Mouse (Mus musculus) stomach, embryonic 15.5 days (tissue): ENCODE data around the gene Epb41l3. TPM values are rescaled to one million over a fixed set of nuclear protein-coding genes. Genes with fewer than 3 reads are reported as not detected.
A peak's percentile ranks its signal among the peaks of the same experiment; 100 is the strongest.

Experiments
- ATAC-seq: fragments of 200-750 bp; cut with Nextera tagmentation; 2 replicates; pipeline ENCODE4 v1.8.0; 2017; ENCODE audit warnings: low read depth, moderate number of reproducible peaks, moderate TSS enrichment; ENCODE audit not compliant: insufficient read depth, low FRiP score
- H3K27ac ChIP-seq: fragments of 300-500 bp; sonication (generic); 2 replicates; pipeline ENCODE4 v1.5.1; 2015; ENCODE audit warnings: mild to moderate bottlenecking, inconsistent platforms
- H3K27me3 ChIP-seq: fragments of 300-500 bp; sonication (generic); replicated peaks from 2 replicates; pipeline ENCODE4 v1.6.1; 2015; ENCODE audit warnings: inconsistent platforms
- H3K36me3 ChIP-seq: fragments of 300-500 bp; sonication (generic); 2 replicates; pipeline ENCODE4 v1.6.1; 2015; ENCODE audit warnings: inconsistent platforms
- H3K4me1 ChIP-seq: fragments of 300-500 bp; sonication (generic); 2 replicates; pipeline ENCODE4 v1.6.1; 2015; ENCODE audit warnings: inconsistent platforms
- H3K4me2 ChIP-seq: fragments of 300-500 bp; sonication (generic); 2 replicates; pipeline ENCODE4 v1.6.1; 2015; ENCODE audit warnings: mild to moderate bottlenecking, inconsistent platforms
- H3K4me3 ChIP-seq: fragments of 300-500 bp; sonication (generic); replicated peaks from 2 replicates; pipeline ENCODE4 v1.5.1; 2015; ENCODE audit warnings: inconsistent platforms
- H3K9ac ChIP-seq: fragments of 300-500 bp; sonication (generic); 2 replicates; pipeline ENCODE4 v1.6.1; 2015; ENCODE audit warnings: inconsistent platforms
- H3K9me3 ChIP-seq: fragments of 300-500 bp; sonication (generic); 2 replicates; pipeline ENCODE4 v1.6.1; 2016; ENCODE audit warnings: inconsistent platforms
- WGBS: fragments of 180-500 bp; shearing (Covaris S2); methylation state at CpG from one replicate; pipeline ENCODE4 v1.1.7; 2015; 5-methylcytosine and 5-hydroxymethylcytosine counted together
- polyA plus RNA-seq: library from polyadenylated mRNA; unstranded; fragments of >200 nt; fragmentation: Nextera tagmentation; extraction: Ambion mirVana; gene quantifications from 2 replicates; pipeline ENCODE4 v1.2.1, GENCODE M21; 2015

Gene Epb41l3
- polyA plus RNA-seq, 1 experiment from 2014 or later: 57.2 TPM

DNA sequence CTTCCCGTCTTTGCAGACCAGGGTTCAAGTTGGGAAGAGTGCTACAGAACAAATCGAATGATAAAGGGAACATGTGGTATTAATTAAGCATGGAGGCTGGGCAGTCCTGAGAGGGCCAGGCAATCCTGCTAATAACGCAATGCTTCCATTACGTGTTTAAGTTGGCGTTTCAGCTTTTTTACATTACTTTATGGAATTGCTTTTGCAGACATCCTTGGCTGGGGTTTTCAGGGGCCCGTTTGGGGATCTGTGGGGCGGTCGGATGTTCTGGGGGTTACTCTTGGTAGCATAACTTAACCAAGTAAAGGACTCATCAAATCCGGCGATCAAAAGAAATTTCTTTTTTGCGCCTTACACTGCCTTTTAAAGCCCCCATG is 82.3 kb downstream of the Epb41l3 start:
- H3K4me1 ChIP-seq: no peaks in the 10 kb centered on the region
- 9% methylated on average over 11 of the region's 11 CpGs for WGBS
- no peak overlapping the region for H3K27ac ChIP-seq
- H3K4me3 ChIP-seq: peak overlapping the region; percentile 87
- H3K36me3 ChIP-seq: no peaks in the 10 kb centered on the region
- ATAC-seq: no peak
- peak overlapping the region; percentile 93 for H3K4me2 ChIP-seq
- H3K27me3 ChIP-seq: no peaks in the 10 kb centered on the region
- H3K9ac ChIP-seq: no peak overlapping the region
- H3K9me3 ChIP-seq: no peaks in the 10 kb centered on the region

DNA sequence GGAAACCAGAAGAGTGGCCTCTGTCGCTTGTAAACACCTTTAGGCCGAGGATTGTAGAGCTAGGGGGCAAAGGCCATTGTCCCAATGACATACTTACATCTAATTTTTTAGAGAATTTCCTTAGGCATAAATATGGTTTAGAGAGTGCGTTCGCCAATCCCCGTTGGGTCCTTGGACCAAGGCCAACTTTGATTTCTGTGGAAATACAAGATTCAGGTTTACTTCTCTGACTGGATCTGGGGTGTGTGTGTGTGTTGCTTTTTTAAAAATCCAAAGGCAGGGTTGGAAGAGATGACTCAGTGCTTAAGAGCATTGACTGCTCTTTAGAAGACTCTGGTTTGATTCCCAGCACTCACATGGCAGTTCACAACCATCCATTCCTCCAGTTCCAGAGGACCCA is 83.2 kb downstream of the Epb41l3 start:
- ATAC-seq: no peak
- no peaks in the 10 kb centered on the region for H3K36me3 ChIP-seq
- no peak overlapping the region for H3K9ac ChIP-seq
- H3K9me3 ChIP-seq: no peaks in the 10 kb centered on the region
- no peaks in the 10 kb centered on the region for H3K27me3 ChIP-seq
- no peak overlapping the region for H3K4me3 ChIP-seq
- no peaks in the 10 kb centered on the region for H3K4me1 ChIP-seq
- WGBS: 70% methylated on average over 5 of the region's 5 CpGs
- H3K27ac ChIP-seq: no peak overlapping the region
- H3K4me2 ChIP-seq: no peak overlapping the region

DNA sequence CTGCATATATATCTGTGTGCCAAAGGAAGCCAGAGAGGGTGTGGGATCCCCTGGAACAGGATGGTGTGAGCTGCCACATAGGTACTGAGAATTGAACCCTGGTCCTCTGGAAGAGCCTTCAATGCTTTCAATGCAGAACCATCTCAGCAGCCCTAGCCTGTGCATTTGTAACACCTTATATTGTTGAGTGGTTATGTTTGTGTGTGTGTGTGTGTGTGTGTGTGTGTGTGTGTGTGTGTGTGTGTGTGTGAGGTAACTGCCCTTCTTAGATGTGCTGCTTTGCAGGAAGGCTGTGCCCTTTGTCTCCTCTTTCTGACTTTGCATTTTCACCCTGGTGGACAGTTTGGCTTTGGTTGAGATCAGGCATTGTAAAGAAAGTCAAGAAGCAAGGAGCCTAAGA is 87.2 kb downstream of the Epb41l3 start:
- Histone ChIP-seq H3K4me1 (no peaks in the 10 kb centered on the region), H3K27ac (no peak overlapping the region), H3K4me3 (no peak overlapping the region), H3K36me3 (no peaks in the 10 kb centered on the region), H3K9me3 (no peaks in the 10 kb centered on the region), H3K4me2 (no peak overlapping the region), H3K9ac (no peak overlapping the region), H3K27me3 (no peaks in the 10 kb centered on the region)
- no peak for ATAC-seq

DNA sequence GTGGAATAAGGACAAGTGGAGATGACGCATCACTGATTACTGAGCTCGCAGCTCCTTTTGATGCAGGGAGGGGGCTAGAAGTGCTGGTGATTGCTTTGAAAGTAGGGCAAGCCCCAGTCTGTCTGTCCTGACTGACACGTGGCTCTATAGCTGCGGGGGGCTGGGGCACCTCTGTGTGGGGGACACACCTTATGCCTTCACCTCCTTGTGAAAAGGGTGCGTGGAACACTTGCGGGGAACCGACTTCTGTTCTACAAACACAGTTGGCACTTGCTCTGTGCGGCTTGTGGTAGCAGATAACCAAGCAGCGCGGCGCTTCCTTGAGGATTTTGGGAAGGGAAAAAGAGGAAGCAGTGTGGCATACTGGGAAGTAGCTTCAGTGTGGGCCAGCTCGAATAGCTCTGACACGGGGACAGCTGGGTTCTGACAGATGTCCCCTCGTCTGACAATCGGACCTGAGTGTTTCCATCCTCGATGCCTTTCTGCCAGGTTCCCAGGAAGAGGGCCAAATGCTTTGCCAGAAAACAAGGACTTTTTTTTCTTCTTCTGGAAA is 101.5 kb downstream of the Epb41l3 start:
- Histone ChIP-seq H3K36me3 (no peaks in the 10 kb centered on the region), H3K9me3 (no peaks in the 10 kb centered on the region), H3K27ac (no peak overlapping the region), H3K9ac (no peak overlapping the region), H3K4me2 (no peak overlapping the region), H3K4me1 (no peaks in the 10 kb centered on the region), H3K27me3 (no peaks in the 10 kb centered on the region), H3K4me3 (no peak overlapping the region)
- no peak for ATAC-seq
- WGBS: 50% methylated on average over 16 of the region's 16 CpGs

- Histone ChIP-seq H3K9me3 (no peaks in the 10 kb centered on the region), H3K27me3 (no peaks in the 10 kb centered on the region), H3K36me3 (no peaks in the 10 kb centered on the region), H3K27ac (no peak overlapping the region), H3K9ac (no peak overlapping the region), H3K4me1 (no peaks in the 10 kb centered on the region), H3K4me2 (no peak overlapping the region), H3K4me3 (no peak overlapping the region)
- ATAC-seq: no peak
- 83% methylated on average over 5 of the region's 5 CpGs for WGBS
These were observed 102.5 kb downstream of the Epb41l3 start for GRCm38 (mm10) chr17:69177954-69178353.

- H3K9ac ChIP-seq: no peak overlapping the region
These were observed 105.5 kb downstream of the Epb41l3 start for GRCm38 (mm10) chr17:69180905-69181559.

DNA sequence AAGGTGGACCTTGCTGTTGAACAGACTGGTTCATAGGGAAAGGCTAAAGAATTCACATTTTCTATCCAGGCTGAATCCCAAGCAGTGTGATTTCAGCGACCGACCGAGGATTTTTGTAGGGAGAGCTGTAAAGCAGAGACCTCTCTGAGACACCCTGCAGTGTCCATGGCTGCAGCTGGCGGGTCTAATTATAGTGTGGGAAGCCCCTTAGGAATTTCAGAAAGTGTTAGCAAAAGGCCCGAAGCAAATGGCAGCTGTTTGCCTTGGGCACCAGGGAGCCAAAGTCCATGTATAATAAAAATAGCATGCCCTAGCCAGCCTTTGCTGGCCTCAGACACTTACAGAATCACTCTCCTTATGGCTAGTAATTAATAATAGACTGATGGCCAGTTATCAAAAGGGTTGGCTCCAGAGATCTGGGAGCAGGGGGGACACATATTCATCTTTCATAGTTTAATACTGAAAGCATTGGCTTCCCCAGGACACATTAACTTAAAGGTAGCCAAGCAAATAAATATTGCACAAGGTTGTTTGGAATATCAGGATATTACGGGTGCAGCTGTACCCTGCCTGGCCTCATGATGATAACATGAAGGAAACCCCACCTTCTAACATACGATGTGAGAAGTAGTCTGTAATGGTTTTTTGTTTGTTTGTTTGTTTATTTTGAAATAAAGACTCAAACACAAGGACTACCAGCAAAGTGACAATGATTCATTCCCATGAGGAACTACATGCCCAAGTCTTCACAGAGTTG is 106.3 kb downstream of the Epb41l3 start:
- Histone ChIP-seq H3K4me1 (no peaks in the 10 kb centered on the region), H3K4me3 (no peak overlapping the region), H3K27ac (0 out of 2 replicates have a peak overlapping the region, but pooled peaks have one; percentile 23), H3K4me2 (peak overlapping the region; percentile 23; the same call in 1 of the 2 replicates), H3K9me3 (no peaks in the 10 kb centered on the region), H3K9ac (no peak overlapping the region), H3K27me3 (no peaks in the 10 kb centered on the region), H3K36me3 (no peaks in the 10 kb centered on the region)
- peak; percentile 31; the same call in 1 of the 2 replicates for ATAC-seq
- WGBS: 30% methylated on average over 7 of the region's 7 CpGs

More at GRCm38 (mm10) chr17:69180905-69181559, 105.5 kb downstream of the Epb41l3 start:
- Histone ChIP-seq H3K27ac (peak overlapping the region; percentile 23; the same call in 1 of the 2 replicates), H3K4me2 (peak overlapping the region; percentile 23; the same call in 1 of the 2 replicates), H3K36me3 (no peaks in the 10 kb centered on the region), H3K9me3 (no peaks in the 10 kb centered on the region), H3K27me3 (no peaks in the 10 kb centered on the region), H3K4me3 (no peak overlapping the region), H3K4me1 (no peaks in the 10 kb centered on the region)
- WGBS: 28% methylated on average over 12 of the region's 12 CpGs
- ATAC-seq: 0 out of 2 replicates have a peak, but pooled peaks have one; percentile 39

DNA sequence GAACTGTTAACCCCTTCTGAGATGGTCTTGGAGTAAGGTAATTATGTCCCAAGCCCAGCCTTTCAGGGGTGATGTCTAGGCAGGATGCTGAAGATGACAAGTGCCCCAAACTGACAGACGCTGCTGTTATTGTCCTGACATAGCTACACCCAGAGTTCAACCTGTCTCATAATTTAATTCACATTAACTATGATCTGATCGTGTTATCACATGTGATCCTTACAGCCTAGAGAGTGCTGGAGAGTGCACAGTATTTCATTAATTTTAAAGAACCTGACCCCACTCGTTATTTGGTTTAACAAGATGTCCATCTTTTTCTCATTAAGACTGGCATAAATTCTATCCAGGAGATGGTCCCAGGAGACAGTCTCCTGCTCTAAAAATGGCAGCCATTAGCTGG is 112.3 kb downstream of the Epb41l3 start:
- ATAC-seq: no peak
- no peaks in the 10 kb centered on the region for H3K27me3 ChIP-seq
- H3K4me2 ChIP-seq: no peak overlapping the region
- no peak overlapping the region for H3K4me3 ChIP-seq
- H3K36me3 ChIP-seq: no peaks in the 10 kb centered on the region
- no peaks in the 10 kb centered on the region for H3K4me1 ChIP-seq
- 70% methylated on average over 3 of the region's 3 CpGs for WGBS
- H3K27ac ChIP-seq: no peak overlapping the region
- no peaks in the 10 kb centered on the region for H3K9me3 ChIP-seq
- H3K9ac ChIP-seq: no peak overlapping the region

DNA sequence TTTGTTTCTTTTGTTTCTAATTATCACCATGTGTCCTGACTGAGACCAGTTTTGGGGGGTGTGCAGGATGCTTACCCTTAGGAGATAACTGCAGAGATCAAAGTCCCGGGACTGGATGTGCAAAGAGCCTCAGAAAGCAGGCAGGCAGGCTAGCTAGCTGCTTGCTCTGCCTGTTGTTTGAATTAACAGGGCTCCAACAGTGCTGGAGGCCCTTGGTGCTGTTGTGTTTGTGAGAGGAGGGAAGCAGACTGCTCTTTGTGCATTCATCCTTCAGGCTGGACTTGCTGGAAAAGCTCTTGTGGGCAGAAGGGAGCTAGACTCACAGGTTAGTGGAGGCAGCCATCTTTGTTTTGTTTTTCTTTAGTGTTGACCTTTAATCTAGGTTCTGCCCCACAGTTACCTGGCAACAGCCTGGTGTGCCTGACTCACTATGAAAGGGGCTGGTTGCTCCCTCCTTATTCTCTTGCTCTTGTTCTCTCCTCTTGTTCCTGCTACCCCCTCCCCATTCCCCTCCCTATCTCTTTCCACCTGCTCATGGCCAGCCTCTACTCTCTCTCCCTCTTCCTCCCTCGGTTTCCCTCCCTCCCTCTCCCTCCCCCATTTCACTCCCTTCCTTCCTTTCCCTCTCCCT is 117.5 kb downstream of the Epb41l3 start:
- no peak overlapping the region for H3K9ac ChIP-seq
- no peak overlapping the region for H3K4me2 ChIP-seq
- H3K4me1 ChIP-seq: no peaks in the 10 kb centered on the region
- 12% methylated on average over 2 of the region's 2 CpGs for WGBS
- no peaks in the 10 kb centered on the region for H3K9me3 ChIP-seq
- H3K4me3 ChIP-seq: no peak overlapping the region
- ATAC-seq: no peak
- H3K27me3 ChIP-seq: no peaks in the 10 kb centered on the region
- H3K27ac ChIP-seq: no peak overlapping the region
- no peaks in the 10 kb centered on the region for H3K36me3 ChIP-seq

GRCm38 (mm10) chr17:69194599-69194998 is 119.1 kb downstream of the Epb41l3 start:
- WGBS: 44% methylated on average over 3 of the region's 3 CpGs

GRCm38 (mm10) chr17:69195758-69196157 is 120.3 kb downstream of the Epb41l3 start:
- Histone ChIP-seq H3K27me3 (no peaks in the 10 kb centered on the region), H3K27ac (no peak overlapping the region), H3K4me3 (no peak overlapping the region), H3K9me3 (no peaks in the 10 kb centered on the region), H3K9ac (no peak overlapping the region), H3K36me3 (no peaks in the 10 kb centered on the region), H3K4me1 (no peaks in the 10 kb centered on the region), H3K4me2 (no peak overlapping the region)
- WGBS: 65% methylated on average over 6 of the region's 6 CpGs
- ATAC-seq: no peak

More at GRCm38 (mm10) chr17:69194599-69194998, 119.1 kb downstream of the Epb41l3 start:
- Histone ChIP-seq H3K4me2 (no peak overlapping the region), H3K27me3 (no peaks in the 10 kb centered on the region), H3K9me3 (no peaks in the 10 kb centered on the region), H3K4me1 (no peaks in the 10 kb centered on the region), H3K4me3 (no peak overlapping the region), H3K27ac (no peak overlapping the region), H3K36me3 (no peaks in the 10 kb centered on the region), H3K9ac (no peak overlapping the region)
- ATAC-seq: no peak

- Histone ChIP-seq H3K9ac (no peak overlapping the region), H3K4me3 (no peak overlapping the region), H3K9me3 (no peaks in the 10 kb centered on the region), H3K36me3 (no peaks in the 10 kb centered on the region), H3K27me3 (no peaks in the 10 kb centered on the region), H3K4me1 (no peaks in the 10 kb centered on the region), H3K4me2 (no peak overlapping the region), H3K27ac (no peak overlapping the region)
- no peak for ATAC-seq
- 82% methylated on average over 10 of the region's 10 CpGs for whole genome bisulfite sequencing
These were observed 121.2 kb downstream of the Epb41l3 start for GRCm38 (mm10) chr17:69196656-69197055.
